Mouse (Mus musculus) ovary, postnatal 36 days (tissue): Measurements from ENCODE around the gene Adipor2.
"Not testable (repeated sequence)": the region's sequence is repeated elsewhere in the genome, so short reads cannot be mapped to it uniquely, and the experiment has no call there.

Experiments used
- DNase-seq: peaks from one replicate; pipeline ENCODE4 v3.0.0; 2022; ENCODE audit warnings: low spot score, mixed read lengths

The Adipor2 gene

DNA sequence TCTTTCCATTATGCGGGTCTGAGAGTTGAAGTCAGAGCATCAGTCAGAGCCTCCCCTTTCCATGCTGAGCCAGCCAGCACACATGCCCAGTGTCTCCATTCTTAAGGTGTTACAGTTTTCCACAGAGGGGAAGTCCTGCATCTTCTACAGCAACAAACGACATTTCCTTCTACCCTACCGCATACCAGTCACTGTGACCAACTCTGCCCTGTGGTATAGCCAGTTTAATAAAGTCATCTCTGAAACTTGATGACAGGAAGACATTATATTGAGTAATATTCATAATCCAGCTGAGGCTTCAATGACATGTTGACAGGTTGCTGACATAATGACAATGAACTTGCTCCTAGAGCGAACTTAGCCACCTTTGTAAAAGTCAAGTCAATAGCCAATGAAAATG, 26.8 kb downstream of the Adipor2 start:
- no peak for DNase-seq

DNA sequence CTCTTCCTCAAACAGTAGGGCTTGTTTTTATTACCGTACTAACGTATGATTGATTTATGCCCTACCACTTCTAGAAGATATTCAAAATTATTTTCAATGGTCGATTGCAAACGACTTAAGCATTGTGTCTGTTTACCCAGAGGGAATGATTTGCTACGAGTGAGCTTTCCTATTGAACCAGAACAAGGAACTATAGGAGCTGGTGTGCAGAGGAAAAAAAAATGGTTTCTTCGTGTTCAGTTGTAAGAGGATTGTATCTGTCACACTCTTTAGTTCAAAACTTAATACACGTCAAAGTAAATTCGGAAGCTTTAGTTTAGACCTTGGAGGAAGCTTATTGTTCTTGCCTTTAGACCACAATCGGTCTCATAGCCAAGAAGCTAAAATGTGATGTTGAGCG, 28.4 kb downstream of the Adipor2 start:
- DNase-seq: no peak

DNA sequence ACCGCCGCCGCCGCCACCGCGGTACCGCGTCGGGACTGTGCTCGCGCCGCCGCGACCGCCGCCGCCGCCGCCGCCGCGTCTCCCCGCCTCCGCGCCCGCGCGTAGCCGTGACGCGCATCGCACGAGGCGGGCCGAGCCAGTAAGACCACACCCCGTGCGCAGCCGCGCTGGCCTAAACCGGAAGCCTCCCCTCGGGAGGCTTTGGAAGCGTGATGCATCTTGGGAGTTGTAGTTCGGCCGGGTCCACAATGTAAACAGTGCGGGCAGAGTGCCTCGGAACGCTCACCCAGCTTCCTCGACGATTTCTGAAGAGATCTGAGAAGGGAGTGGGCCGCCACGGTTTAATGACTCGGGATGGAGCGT, 28.9 kb downstream of the Adipor2 start:
- DNase-seq: peak; percentile 93

DNA sequence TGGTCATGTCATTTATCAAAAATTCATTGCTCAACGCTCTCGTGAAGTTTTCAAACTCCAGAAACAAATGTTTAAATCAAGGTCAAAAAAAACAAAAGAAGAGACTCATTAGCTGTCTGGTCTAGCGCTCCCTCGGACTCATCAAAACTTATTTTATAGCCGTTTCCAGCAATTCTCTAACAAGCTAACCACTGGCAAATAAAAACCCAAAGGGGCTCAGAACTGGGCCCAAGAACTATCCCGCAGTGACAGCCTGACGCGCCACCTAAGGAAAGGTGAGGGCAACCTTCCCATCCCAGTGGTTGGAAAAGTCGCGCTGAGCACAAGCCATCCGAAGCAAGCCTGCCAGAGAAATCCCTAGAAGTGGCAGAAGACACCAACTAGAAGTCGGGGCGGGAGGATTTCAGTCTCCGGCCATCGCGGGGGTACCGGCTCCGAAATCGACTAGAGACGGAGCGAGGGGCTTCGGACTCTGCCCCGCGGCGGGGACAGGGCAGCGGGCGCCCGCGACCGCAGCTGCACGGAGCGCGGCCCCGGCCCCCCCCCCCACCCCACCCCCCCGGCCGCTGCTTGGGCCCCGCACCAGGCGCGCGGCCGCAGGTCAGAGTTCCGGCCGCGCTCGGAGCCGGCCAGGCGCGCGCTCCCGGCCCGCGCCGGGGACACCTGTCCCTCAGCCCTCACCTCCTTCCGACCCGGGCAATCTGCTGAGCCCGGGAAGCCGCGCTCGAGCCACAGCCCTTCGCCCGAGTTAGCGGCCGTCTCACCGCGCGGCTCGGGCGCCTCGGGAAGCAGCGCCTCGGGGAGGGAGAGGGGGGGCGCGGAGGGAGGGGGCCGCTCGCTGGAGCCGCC, 29.5 kb downstream of the Adipor2 start:
- DNase-seq: peak; percentile 40

DNA sequence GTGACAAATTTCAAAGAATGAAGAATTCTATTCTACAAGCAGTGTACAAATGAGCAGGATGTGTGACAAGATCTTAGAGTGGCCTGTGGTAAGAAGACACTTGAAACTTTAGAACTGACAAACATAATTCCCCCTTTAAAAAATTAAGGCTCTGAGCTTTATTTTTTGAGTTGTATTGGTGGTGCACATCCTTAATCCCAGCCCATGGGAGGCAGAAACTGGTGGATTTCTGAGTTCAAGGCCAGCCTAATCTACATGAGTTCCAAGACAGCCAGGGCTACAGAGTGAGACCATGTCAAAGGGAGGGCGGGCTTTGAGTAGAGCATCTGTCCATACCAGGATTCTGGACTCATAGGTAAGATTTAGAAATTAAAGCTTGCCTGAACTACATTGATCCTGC, 30.7 kb downstream of the Adipor2 start:
- DNase-seq: no peak

DNA sequence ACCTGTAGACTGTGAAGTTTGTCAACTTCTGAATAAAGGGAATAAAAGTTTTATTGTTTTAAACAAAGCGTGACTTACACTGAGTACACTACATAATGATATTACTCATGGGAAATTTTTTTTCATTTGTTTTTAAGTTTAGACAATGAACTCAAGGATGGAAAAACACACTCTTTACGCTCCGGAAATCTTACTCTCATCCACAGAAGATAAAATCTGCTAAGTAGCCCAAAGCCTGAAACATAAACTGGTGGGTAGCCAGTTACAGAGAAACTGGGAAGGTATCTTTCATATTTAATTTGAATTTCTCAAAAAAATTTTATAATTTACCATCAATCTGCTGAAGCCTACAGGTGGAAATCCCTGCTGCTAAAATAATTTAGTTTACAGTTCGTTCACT, 31.1 kb downstream of the Adipor2 start:
- no peak for DNase-seq

DNA sequence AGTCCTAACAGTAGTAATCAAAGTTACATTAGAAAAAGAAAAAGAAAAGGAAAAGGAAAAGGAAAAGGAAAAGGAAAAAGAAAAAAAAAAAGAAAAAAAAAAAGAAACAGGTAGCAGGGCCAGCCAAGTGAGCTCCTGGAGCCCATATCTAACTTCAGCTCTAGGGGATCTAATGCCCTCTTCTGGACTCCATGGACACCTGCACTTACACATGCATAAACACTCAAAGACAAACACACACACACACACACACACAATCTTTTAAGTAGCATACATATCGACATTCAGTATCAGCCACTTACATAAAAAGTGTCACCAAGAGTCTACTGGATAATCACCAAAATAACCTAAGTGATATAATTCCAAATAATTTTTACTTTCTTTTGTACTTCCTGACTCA, 31.8 kb downstream of the Adipor2 start:
- no peak for DNase-seq

DNA sequence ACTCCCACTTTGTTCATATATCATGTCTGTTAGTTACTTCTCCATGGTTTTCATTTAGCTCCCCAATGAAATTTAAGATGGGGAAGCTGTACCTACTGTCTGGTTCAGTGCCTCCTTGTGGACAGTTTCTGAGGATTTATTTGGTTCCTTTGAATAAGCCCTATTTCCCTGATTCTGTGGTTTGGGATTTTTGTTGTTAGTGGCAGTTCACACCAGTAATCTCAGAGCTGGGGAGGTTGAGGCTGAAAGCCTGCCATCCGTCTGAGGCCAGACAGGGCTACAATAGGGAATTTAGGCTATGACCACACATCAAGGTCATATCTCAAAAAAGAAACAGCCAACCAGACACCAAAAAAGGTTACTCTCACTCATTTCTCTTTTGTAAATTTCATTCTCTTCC, 38.9 kb downstream of the Adipor2 start:
- DNase-seq: no peak

DNA sequence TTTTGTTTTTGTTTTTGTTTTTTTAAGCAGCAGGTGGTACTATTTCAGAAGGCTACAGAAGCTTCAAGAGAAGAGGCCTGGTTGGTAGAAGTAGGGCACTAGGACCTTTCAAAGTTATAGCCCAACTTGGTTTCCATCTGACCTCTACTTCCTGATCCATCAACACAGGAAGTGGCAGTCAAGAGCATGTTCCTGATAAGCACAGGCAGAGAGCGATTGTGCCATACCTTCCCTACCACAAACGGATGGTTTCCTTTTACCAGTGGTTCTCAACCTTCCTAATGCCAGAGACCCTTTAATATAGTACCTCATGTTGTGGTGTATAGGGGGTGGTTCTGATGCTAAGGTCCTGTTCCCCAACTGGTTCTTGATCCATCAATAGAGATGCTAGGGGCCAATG, 39.9 kb downstream of the Adipor2 start:
- DNase-seq: no peak

DNA sequence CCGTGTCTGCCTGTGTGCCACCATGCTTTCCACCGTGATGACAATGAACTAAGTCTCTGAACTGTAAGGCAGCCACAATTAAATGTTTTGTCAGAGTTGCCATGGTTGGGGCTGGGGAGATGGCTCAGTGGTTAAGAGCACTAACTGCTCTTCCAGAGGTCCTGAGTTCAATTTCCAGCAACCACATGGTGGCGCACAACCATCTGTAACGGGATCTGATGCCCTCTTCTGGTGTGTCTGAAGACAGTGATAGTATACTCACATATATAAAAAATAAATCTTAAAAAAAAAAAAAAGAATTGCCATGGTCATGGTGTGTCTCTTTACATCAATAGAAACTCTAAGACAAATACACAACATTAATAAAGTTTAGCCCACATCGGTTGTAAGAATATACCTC, 42.5 kb downstream of the Adipor2 start:
- no peak for DNase-seq

DNA sequence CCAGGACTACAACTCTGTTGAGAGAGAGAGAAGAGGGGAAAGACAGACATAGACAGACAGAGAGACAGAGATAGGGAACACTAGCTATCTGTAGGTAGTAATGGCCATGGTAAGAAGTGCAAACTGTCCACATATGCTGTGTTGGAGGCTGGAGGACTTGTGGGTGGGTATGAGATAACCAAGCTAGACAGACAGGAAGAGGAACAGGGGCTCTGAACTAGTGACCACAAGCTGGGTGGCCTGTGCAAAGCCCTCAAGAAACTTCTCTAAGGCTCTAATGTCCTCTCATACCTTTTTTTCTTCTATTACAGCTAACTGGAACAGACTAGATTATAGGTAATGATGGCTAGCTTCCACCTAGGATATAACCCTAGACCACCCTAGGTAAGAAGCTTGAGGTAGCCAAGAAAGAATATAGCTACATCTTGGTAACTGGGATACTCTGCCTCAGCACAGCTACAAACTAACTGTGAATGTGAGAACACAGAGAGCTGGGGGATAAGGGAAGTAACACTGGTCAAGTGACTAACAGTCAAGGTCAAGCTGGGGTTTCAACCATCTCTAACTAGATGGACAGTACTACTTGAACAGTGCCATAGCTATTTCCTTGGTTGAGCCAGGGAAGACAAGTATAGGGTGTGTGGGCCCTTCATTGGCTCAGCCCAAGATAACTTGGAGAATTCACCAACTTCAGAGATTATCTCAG, 44.4 kb downstream of the Adipor2 start:
- DNase-seq: no peak

DNA sequence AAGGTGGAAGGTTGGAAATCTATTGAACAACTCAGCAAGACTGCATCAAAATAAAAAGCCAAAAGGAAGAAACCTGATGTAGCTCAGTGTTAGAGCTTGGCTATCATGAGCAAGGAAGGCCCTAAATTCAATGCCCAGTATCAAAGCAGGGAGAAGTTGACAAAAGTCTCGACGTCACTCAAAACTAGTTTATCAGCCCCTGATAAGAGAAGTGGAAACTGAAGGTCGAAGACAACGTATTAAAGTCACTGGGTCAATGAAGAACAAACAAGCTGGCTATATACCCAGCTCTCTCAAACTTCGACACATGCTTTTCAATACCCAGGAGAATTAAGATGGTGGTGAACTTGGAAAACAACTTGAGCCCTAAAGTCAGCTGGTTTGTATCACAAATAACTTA, 45.3 kb downstream of the Adipor2 start:
- DNase-seq: no peak

DNA sequence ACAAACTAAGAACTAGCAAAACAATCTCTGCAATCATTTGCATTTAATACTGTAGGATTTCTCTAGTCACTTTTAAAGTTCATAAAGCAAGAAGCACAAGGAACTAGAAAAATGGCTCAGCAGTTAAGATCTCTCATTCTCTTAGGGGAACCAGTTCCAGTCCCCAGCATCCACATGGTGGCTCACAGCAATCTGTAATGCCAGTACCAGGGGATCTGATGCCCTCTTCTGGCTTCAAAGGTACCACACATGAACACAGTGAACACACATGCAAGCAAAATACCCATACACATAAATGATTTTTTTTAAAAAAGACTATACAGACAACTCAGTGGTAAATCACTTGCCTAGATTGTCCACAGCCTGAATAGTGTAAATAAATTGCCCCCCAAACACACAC, 45.9 kb downstream of the Adipor2 start:
- no peak for DNase-seq

DNA sequence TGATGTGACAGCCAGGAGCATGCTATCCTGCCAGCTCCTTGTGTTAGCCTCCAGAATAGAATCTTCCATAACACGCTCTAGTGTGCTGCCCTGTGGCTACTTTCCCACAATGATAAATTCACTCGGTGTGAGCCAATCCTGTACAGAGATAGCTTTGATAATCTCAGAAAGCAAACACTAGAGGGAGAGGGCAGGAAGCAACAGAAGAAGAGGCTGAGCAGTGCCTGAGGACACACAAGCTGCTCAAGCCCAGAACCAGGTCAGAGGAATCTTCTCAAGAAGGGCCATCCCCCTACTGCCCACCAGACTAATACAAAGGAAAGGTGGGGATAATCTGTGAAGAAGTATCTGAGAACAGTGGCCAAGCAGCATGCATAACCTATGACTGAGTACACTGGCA, 50.1 kb downstream of the Adipor2 start:
- no peak for DNase-seq

DNA sequence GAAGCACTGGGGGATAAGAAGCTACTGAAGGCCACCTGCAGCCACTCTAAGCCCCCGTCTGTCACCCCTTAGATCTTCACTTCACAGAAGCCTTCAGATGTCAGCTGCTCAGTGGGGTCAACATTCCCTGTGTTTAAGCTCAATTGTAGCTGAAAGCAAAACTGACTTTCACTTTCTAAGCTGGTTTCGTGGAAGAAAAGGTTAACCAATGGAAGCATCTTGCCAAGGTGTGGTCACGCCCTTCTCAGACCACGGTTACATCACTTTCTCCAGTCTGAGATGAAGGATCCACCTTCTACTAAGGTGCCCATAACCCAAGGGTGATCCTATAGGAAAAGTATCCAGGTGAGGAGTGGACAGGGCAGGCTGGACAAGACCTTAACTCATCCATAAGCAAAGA, 50.7 kb downstream of the Adipor2 start:
- DNase-seq: not testable (repeated sequence)

DNA sequence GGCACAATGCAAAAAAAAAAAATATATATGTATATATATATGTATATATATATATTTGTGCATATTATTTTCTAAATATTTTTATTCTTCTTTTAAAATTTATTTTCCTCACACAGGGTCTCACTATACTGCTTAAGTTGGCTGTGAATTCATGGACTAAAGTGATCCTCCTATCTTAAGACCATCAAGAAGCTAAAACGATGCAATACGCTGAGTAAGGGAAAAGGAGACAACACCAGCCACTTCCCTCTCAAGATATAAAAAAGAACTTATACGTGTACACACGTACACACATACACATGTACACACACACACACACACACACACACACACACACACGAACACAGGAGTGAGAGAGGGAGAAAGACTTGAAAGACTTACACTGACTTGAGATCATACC, 53.9 kb downstream of the Adipor2 start:
- DNase-seq: no peak

DNA sequence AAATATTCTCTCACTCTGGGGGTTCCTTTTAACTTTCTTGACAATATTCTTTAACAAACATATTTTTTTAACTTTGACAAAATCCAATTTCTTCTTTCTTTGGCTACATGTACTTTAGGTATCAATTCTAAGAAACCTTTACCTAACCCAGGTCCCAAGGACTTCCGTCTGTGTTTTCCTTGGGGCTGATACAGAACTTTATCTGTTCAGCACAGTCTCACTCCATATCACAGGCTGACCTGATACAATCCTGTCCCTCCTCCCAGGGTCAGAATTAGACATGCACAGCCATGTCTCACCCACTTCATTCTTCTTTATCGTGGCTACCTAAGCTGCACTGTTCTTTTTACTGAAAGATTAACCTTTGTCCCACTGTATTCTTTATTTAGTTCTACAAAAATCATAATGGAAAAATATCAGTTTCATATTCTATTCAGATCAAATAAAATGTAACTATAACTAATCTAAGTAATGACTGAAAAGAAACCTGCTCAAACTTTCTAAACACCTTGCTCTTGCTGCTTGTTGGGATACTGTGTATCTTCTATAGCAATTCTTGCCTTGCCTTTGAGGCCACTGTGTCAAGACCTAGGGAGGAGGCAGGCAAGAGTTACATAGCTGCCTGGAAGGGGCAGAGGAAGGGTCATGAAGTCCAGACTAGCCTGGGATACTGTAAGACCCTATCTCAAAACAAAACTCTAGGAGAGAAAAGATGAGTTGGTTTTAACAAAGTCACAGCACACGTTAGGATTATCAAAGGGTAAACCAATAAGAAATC, 56.4 kb downstream of the Adipor2 start:
- DNase-seq: no peak

DNA sequence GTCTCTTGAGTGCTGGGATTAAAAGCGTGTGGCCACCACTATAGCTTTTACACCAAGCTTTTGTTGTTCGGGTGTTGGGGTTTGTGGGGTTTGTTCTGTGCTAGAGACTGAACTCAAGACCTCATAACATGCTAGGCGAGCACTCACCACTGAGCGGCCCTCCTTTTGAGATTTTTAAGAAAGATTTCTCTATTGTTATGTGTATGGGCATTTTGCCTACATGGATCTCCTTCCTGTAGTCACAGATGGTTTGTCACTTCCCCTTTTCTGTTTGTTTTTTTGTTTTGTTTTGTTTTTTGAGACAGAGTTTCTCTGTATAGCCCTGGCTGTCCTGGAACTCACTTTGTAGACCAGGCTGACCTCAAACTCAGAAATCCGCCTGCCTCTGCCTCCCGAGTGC, 57.3 kb downstream of the Adipor2 start:
- DNase-seq: not testable (repeated sequence)

DNA sequence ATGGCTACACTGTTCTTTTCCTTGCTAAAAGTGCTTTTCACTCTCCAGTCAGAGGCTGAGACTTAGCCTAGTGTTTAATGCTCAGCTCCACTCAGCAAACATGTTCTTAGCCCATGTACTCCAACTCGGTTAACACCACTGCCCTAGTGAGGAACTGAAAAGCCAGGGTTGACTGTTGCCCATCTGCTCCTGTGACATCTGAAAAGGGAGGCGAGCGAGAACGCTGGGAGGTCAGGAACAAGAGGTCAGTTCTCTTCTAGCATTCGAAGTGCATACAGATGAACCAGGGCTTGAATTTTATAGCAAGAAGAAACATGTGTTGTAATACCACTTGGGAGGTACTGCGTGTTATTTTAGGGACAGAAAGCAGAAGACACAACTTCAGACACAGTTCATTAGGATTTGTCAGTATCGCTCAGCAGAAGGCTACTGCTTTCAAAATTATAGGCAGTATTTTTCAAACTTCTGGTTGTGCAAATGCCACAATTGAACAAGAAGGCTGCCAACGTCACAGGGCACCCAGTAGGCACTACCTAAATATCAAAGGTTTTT, 59.4 kb downstream of the Adipor2 start:
- no peak for DNase-seq

DNA sequence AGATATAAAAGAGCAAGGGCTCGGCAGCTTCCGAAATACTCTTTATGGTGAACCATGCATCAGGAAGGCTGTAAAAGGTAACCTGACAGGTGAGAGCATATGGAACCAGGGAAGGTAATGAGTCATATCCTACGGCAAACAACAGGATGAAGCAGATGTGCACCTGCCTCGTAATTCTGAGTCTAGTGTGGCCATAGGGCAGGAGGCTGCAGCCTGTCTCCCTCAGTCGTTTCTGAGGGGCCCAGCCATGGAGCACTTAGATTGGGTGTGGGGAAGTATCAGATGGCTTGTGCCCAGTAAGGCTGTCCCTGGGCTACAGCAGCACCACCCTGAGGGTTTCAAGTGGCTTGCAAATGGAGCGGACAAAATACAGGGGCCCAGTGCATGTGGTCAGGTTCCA, 65.0 kb downstream of the Adipor2 start:
- no peak for DNase-seq

DNA sequence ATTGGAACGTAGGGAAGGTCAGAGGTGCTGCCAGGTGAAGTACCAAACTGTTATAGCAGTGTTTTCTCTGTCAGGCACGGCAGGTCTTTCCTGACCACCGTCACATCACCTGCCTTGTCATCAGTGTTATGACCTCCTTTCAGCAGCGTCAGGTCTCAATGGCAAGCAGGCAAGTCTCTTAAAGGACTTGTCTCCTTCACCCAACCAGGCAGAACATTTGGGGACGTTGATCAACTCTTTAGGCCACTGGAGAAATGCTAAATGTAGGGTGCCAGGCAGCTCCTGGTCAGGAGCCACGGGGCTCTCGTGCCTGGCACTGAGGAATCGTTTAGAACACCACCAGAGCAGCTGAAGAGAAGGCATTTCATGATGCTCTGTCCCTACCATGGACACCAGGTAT, 65.8 kb downstream of the Adipor2 start:
- DNase-seq: no peak

DNA sequence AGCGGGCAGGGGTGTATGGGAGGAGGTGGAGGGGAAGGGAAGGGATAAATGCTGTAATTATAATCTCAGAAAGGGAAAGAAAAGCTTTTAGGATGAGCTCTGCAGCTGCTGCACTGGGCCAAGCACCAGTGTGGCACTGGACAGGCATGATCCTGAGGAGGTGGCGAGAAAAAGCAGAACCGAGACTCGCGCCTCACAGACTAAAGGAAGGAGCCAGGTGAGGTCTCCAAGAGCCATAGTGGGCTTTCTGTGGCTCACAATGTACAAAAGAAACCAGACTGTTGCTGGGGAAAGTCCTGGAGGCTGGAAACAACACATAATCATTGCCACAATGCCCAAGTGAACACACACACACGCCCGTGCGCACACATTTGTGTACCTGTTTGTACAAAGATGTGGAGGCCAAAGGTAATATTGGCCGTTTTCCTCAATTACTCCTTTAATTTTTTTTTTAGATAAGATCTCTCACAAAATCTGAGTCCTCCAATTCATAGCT, 66.8 kb downstream of the Adipor2 start:
- DNase-seq: no peak
